Mouse (Mus musculus): ENCODE data around the gene Lingo1. TPM values are rescaled to one million over a fixed set of nuclear protein-coding genes. Genes with fewer than 3 reads are reported as not detected.

Gene Lingo1
- polyA plus RNA-seq, 1 experiment from 2014 or later: 1.3 TPM

- no peaks in the 10 kb centered on the region for H3K36me3 ChIP-seq (ENCODE audit: insufficient read depth, low read length)
- DNase-seq (ENCODE audit: low spot score) (no peak), ATAC-seq (no peak)
- no peak for TF ChIP-seq EP300 (IDR thresholded peaks at IDR 0.05)
- TF ChIP-seq CTCF (IDR thresholded peaks at IDR 0.05): no peak
- H3K27me3 ChIP-seq (replicated peaks; ENCODE audit: insufficient read depth, low read length): peaks cover 34% of the 10 kb centered on the region
- peaks cover 3% of the 10 kb centered on the region; the same call in 1 of the 2 replicates for H3K4me1 ChIP-seq (ENCODE audit: insufficient read depth, low read depth, low read length)
- H3K4me2 ChIP-seq (replicated peaks; ENCODE audit: low read depth, low read length): peak overlapping the region; percentile 64
- no peak overlapping the region for H3K9ac ChIP-seq (replicated peaks; ENCODE audit: low read depth)
- H3K4me3 ChIP-seq (ENCODE audit: low read depth, low read length): peak overlapping the region; percentile 34
- H3K9me3 ChIP-seq (ENCODE audit: low read length): no peaks in the 10 kb centered on the region
- 2% methylated on average over 38 of the region's 41 CpGs for WGBS
- H3K27ac ChIP-seq (ENCODE audit: low read length): no peak overlapping the region
These were observed 426 bp upstream of the Lingo1 start for GRCm38 (mm10) chr9:56796656-56797131.

GRCm38 (mm10) chr9:56791696-56792261 is 4.5 kb downstream of the Lingo1 start:
- Histone ChIP-seq H3K4me2 (replicated peaks; ENCODE audit: low read depth, low read length) (no peak overlapping the region), H3K27me3 (replicated peaks; ENCODE audit: insufficient read depth, low read length) (peaks cover 18% of the 10 kb centered on the region), H3K27ac (ENCODE audit: low read length) (no peak overlapping the region), H3K4me3 (ENCODE audit: low read depth, low read length) (no peak overlapping the region), H3K9ac (replicated peaks; ENCODE audit: low read depth) (no peak overlapping the region), H3K36me3 (ENCODE audit: insufficient read depth, low read length) (no peaks in the 10 kb centered on the region), H3K9me3 (ENCODE audit: low read length) (no peaks in the 10 kb centered on the region), H3K4me1 (ENCODE audit: insufficient read depth, low read depth, low read length) (peaks cover under 1% of the 10 kb centered on the region; the same call in 1 of the 2 replicates)
- ATAC-seq: peak; percentile 67
- no peak for DNase-seq (ENCODE audit: low spot score)
- WGBS: 62% methylated on average over 11 of the region's 11 CpGs
- TF ChIP-seq EP300 (IDR thresholded peaks at IDR 0.05) (no peak), CTCF (IDR thresholded peaks at IDR 0.05) (no peak)

- Histone ChIP-seq H3K9ac (replicated peaks; ENCODE audit: low read depth) (no peak overlapping the region), H3K27me3 (replicated peaks; ENCODE audit: insufficient read depth, low read length) (no peaks in the 10 kb centered on the region), H3K4me2 (replicated peaks; ENCODE audit: low read depth, low read length) (no peak overlapping the region), H3K4me1 (ENCODE audit: insufficient read depth, low read depth, low read length) (no peaks in the 10 kb centered on the region), H3K4me3 (ENCODE audit: low read depth, low read length) (no peak overlapping the region), H3K36me3 (ENCODE audit: insufficient read depth, low read length) (no peaks in the 10 kb centered on the region), H3K9me3 (ENCODE audit: low read length) (no peaks in the 10 kb centered on the region), H3K27ac (ENCODE audit: low read length) (no peak overlapping the region)
- no peak for DNase-seq (ENCODE audit: low spot score)
- WGBS: 86% methylated on average over 10 of the region's 10 CpGs
- TF ChIP-seq EP300 (IDR thresholded peaks at IDR 0.05): no peak
- TF ChIP-seq CTCF (IDR thresholded peaks at IDR 0.05): no peak
- no peak for ATAC-seq
These were observed 11.7 kb downstream of the Lingo1 start for GRCm38 (mm10) chr9:56784576-56784975.

GRCm38 (mm10) chr9:56776881-56777801 is 19.1 kb downstream of the Lingo1 start:
- H3K4me2 ChIP-seq (replicated peaks; ENCODE audit: low read depth, low read length): no peak overlapping the region
- H3K27ac ChIP-seq (ENCODE audit: low read length): no peak overlapping the region
- WGBS: 60% methylated on average over 11 of the region's 11 CpGs
- H3K36me3 ChIP-seq (ENCODE audit: insufficient read depth, low read length): no peaks in the 10 kb centered on the region
- no peaks in the 10 kb centered on the region for H3K27me3 ChIP-seq (replicated peaks; ENCODE audit: insufficient read depth, low read length)
- no peaks in the 10 kb centered on the region for H3K4me1 ChIP-seq (ENCODE audit: insufficient read depth, low read depth, low read length)
- TF ChIP-seq EP300 (IDR thresholded peaks at IDR 0.05) (no peak), CTCF (IDR thresholded peaks at IDR 0.05) (no peak)
- H3K9ac ChIP-seq (replicated peaks; ENCODE audit: low read depth): no peak overlapping the region
- DNase-seq (ENCODE audit: low spot score) (no peak), ATAC-seq (no peak)
- no peak overlapping the region for H3K4me3 ChIP-seq (ENCODE audit: low read depth, low read length)
- H3K9me3 ChIP-seq (ENCODE audit: low read length): no peaks in the 10 kb centered on the region

GRCm38 (mm10) chr9:56775161-56775934 is 20.9 kb downstream of the Lingo1 start:
- WGBS: 45% methylated on average over 7 of the region's 7 CpGs
- no peak overlapping the region for H3K4me3 ChIP-seq (ENCODE audit: low read depth, low read length)
- no peak overlapping the region for H3K9ac ChIP-seq (replicated peaks; ENCODE audit: low read depth)
- ATAC-seq (no peak), DNase-seq (ENCODE audit: low spot score) (no peak)
- no peak for TF ChIP-seq CTCF (IDR thresholded peaks at IDR 0.05)
- no peak for TF ChIP-seq EP300 (IDR thresholded peaks at IDR 0.05)
- no peak overlapping the region for H3K27ac ChIP-seq (ENCODE audit: low read length)
- H3K27me3 ChIP-seq (replicated peaks; ENCODE audit: insufficient read depth, low read length): no peaks in the 10 kb centered on the region
- H3K36me3 ChIP-seq (ENCODE audit: insufficient read depth, low read length): no peaks in the 10 kb centered on the region
- no peaks in the 10 kb centered on the region for H3K9me3 ChIP-seq (ENCODE audit: low read length)
- no peaks in the 10 kb centered on the region for H3K4me1 ChIP-seq (ENCODE audit: insufficient read depth, low read depth, low read length)
- no peak overlapping the region for H3K4me2 ChIP-seq (replicated peaks; ENCODE audit: low read depth, low read length)

- no peak overlapping the region for H3K4me2 ChIP-seq (replicated peaks; ENCODE audit: low read depth, low read length)
- no peaks in the 10 kb centered on the region for H3K36me3 ChIP-seq (ENCODE audit: insufficient read depth, low read length)
- TF ChIP-seq CTCF (IDR thresholded peaks at IDR 0.05) (peak; percentile 91), EP300 (IDR thresholded peaks at IDR 0.05) (no peak)
- peak; percentile 59 for DNase-seq (ENCODE audit: low spot score)
- peak; percentile 32; the same call in 1 of the 2 replicates for ATAC-seq
- H3K4me1 ChIP-seq (ENCODE audit: insufficient read depth, low read depth, low read length): no peaks in the 10 kb centered on the region
- WGBS: 34% methylated on average over 6 of the region's 6 CpGs
- no peak overlapping the region for H3K4me3 ChIP-seq (ENCODE audit: low read depth, low read length)
- H3K27ac ChIP-seq (ENCODE audit: low read length): no peak overlapping the region
- no peaks in the 10 kb centered on the region for H3K9me3 ChIP-seq (ENCODE audit: low read length)
- H3K27me3 ChIP-seq (replicated peaks; ENCODE audit: insufficient read depth, low read length): no peaks in the 10 kb centered on the region
- no peak overlapping the region for H3K9ac ChIP-seq (replicated peaks; ENCODE audit: low read depth)
These were observed 22.0 kb downstream of the Lingo1 start for GRCm38 (mm10) chr9:56774231-56774630.
